Mouse (Mus musculus) heart, embryonic 12.5 days (tissue): ENCODE results near the gene Prpf19. TPM values are rescaled to one million over a fixed set of nuclear protein-coding genes. Genes with fewer than 3 reads are reported as not detected.

Experiments used
- ATAC-seq: fragments of 200-750 bp; cut with Nextera tagmentation; 2 replicates; pipeline ENCODE4 v1.8.0; 2017; ENCODE audit warnings: moderate TSS enrichment, moderate library complexity; ENCODE audit not compliant: insufficient number of reproducible peaks, low FRiP score
- H3K27ac ChIP-seq: fragments of 300-500 bp; sonication (generic); 2 replicates; pipeline ENCODE4 v1.5.1; 2016; ENCODE audit warnings: mild to moderate bottlenecking, moderate library complexity; ENCODE audit not compliant: poor library complexity, severe bottlenecking
- H3K27me3 ChIP-seq: fragments of 300-500 bp; sonication (generic); replicated peaks from 2 replicates; pipeline ENCODE4 v1.6.1; 2016; ENCODE audit warnings: mild to moderate bottlenecking, moderate library complexity
- H3K36me3 ChIP-seq: fragments of 300-500 bp; sonication (generic); 2 replicates; pipeline ENCODE4 v1.6.1; 2016; ENCODE audit warnings: mild to moderate bottlenecking, moderate library complexity
- H3K4me1 ChIP-seq: fragments of 300-500 bp; sonication (generic); replicated peaks from 2 replicates; pipeline ENCODE4 v1.6.1; 2016; ENCODE audit warnings: mild to moderate bottlenecking
- H3K4me2 ChIP-seq: fragments of 300-500 bp; sonication (generic); 2 replicates; pipeline ENCODE4 v1.6.1; 2016; ENCODE audit warnings: mild to moderate bottlenecking, moderate library complexity
- H3K4me3 ChIP-seq: fragments of 300-500 bp; sonication (generic); 2 replicates; pipeline ENCODE4 v1.5.1; 2016; ENCODE audit warnings: mild to moderate bottlenecking
- H3K9ac ChIP-seq: fragments of 300-500 bp; sonication (generic); 2 replicates; pipeline ENCODE4 v1.6.1; 2016; ENCODE audit warnings: mild to moderate bottlenecking, moderate library complexity
- H3K9me3 ChIP-seq: fragments of 300-500 bp; sonication (generic); replicated peaks from 2 replicates; pipeline ENCODE4 v1.6.1; 2016; ENCODE audit warnings: mild to moderate bottlenecking, moderate library complexity
- WGBS: fragments of 180-500 bp; shearing (Covaris S2); methylation state at CpG from one replicate; pipeline ENCODE4 v1.1.7; 2016; 5-methylcytosine and 5-hydroxymethylcytosine counted together
- polyA plus RNA-seq: library from polyadenylated mRNA; unstranded; fragments of >200 nt; fragmentation: Nextera tagmentation; extraction: Ambion mirVana; gene quantifications from 2 replicates; pipeline ENCODE4 v1.2.1, GENCODE M21; 2016

Gene Prpf19
- polyA plus RNA-seq, 1 experiment from 2014 or later, result 24.9 TPM

DNA sequence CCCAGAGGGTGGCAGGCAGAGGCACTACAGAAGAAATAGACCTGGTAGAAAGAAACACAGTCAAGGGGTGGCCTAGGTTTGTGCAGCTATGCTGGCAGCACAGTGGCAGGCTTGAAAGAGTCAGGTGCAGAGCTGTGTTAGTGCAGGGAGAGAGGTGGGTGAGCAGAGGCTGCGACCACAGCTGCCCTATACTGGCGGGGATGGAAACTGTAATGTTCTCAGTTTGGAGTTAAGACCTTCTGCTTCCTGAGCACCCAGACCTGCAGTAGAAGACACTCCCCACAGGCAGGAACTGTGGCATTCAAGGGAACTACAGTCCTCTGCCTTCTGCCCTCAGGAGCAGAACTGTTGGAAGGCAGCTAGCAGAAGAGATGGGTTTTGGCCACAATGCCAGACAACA lies 19.8 kb downstream of the Prpf19 start:
- H3K4me3 ChIP-seq, result no peak overlapping the region
- H3K36me3 ChIP-seq, result no peaks in the 10 kb centered on the region
- no peak overlapping the region for H3K9ac ChIP-seq
- WGBS, result 68% methylated on average over 2 of the region's 2 CpGs
- peaks cover 32% of the 10 kb centered on the region for H3K4me1 ChIP-seq
- H3K27me3 ChIP-seq, result no peaks in the 10 kb centered on the region
- H3K27ac ChIP-seq, result peak overlapping the region; percentile 72
- H3K4me2 ChIP-seq, result 0 out of 2 replicates have a peak overlapping the region, but pooled peaks have one; percentile 10
- ATAC-seq, result no peak
- H3K9me3 ChIP-seq, result no peaks in the 10 kb centered on the region

GRCm38 (mm10) chr19:10916506-10916905 lies 21.5 kb downstream of the Prpf19 start:
- Histone ChIP-seq H3K27ac (no peak overlapping the region), H3K9ac (no peak overlapping the region), H3K27me3 (no peaks in the 10 kb centered on the region), H3K36me3 (no peaks in the 10 kb centered on the region), H3K4me1 (peaks cover 32% of the 10 kb centered on the region), H3K4me3 (no peak overlapping the region), H3K4me2 (no peak overlapping the region), H3K9me3 (no peaks in the 10 kb centered on the region)
- WGBS, result 40% methylated on average over 5 of the region's 5 CpGs
- ATAC-seq, result no peak

DNA sequence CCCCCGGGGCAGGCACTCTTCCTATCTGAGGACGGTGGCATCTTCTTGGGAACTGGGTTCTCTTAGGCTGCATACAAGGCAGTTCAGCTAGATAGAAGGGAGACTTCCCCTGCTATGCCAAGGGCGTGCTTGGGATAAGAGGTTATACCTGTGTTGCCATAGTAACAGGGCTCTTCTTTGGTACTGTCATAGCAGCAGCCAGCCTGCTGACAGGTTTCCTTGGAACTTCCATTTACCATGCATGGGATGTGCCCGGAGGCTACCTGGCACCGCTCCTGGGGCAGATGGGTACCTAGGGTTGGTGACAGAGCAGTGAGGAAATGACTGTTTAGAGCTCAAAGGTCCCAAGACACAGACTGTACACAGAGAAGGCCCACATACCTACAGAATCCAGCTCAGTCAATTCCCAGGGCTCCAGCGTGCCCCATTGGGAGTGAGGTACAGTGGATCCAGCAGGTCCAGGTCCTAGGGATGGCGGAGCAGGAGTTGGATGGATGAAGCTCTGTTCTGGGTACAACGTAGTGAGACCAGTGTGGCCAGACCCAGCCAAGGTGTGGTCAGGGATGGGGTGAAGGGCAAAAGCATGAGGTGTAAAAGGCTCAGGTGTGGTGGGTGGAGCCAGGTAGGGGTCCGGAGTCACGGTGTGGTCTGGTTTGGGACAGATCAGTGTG lies 23.4 kb downstream of the Prpf19 start:
- Histone ChIP-seq H3K36me3 (no peaks in the 10 kb centered on the region), H3K27me3 (no peaks in the 10 kb centered on the region), H3K4me1 (peaks cover 29% of the 10 kb centered on the region), H3K4me3 (no peak overlapping the region), H3K27ac (no peak overlapping the region), H3K9me3 (no peaks in the 10 kb centered on the region), H3K4me2 (no peak overlapping the region), H3K9ac (no peak overlapping the region)
- 80% methylated on average over 10 of the region's 10 CpGs for WGBS
- no peak for ATAC-seq

GRCm38 (mm10) chr19:10920532-10920931 lies 25.5 kb downstream of the Prpf19 start, which contains the start of gene Zp1:
Gene Zp1, minus strand, starts transcription at chr19:10920632.
- H3K27me3 ChIP-seq, result no peaks in the 10 kb centered on the region
- ATAC-seq, result no peak
- no peak within 1 kb of the TSS for H3K9ac ChIP-seq
- 56% methylated on average over 2 of the region's 2 CpGs for WGBS
- H3K27ac ChIP-seq, result no peak within 1 kb of the TSS
- H3K4me3 ChIP-seq, result no peak within 1 kb of the TSS
- peaks cover 15% of the 10 kb centered on the region for H3K4me1 ChIP-seq
- H3K36me3 ChIP-seq, result no peaks in the 10 kb centered on the region
- no peak within 1 kb of the TSS for H3K4me2 ChIP-seq
- no peaks in the 10 kb centered on the region for H3K9me3 ChIP-seq

GRCm38 (mm10) chr19:10921058-10921457 lies 26.0 kb downstream of the Prpf19 start:
- Histone ChIP-seq H3K36me3 (no peaks in the 10 kb centered on the region), H3K9ac (no peak overlapping the region), H3K4me1 (peaks cover 20% of the 10 kb centered on the region), H3K27me3 (no peaks in the 10 kb centered on the region), H3K27ac (no peak overlapping the region), H3K4me2 (no peak overlapping the region), H3K4me3 (no peak overlapping the region), H3K9me3 (no peaks in the 10 kb centered on the region)
- WGBS, result 66% methylated on average over 3 of the region's 3 CpGs
- no peak for ATAC-seq

DNA sequence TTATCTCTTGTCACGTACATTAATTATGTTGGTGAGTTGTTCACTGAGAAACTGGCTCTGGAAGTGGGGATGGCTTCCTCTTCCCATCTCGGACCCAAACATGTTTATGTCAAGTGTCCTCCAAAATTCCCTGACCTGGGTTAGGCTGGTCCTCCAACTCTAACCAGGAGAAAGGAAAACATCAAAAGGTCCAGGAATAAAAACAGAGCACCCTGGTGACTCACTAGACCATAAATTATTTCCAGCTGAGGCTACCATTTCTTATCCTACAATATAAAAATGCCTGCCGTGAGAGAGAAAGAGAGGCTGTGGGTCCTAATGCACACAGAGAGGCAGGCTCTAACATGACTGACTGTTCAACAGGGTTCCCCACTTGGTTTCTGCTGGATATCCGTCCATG lies 29.2 kb downstream of the Prpf19 start:
- H3K4me3 ChIP-seq, result no peak overlapping the region
- no peak for ATAC-seq
- H3K27ac ChIP-seq, result no peak overlapping the region

DNA sequence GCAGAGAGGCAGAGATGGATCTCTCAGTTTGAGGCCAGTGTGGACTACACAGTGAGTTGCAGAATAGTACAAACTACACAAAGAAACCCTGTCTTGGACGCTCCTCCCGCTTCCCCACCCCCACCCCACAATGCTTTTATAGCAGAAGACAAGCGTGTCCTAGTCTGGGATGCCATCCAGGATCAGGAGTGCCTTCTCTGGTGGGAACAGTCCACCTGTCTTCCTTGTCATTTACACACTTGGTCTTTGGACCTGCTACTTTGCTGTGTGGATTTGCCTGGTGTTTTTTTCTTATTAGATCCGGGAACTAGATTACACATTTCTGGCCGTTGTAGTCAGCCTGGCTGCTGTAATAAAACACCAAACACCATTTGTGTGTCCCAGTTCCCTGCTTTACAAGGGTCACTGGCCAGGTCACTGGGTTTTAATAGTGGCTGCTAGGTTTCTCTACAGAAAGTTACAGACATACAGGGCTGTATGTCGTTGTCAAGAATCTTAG lies 31.1 kb downstream of the Prpf19 start:
- no peak for ATAC-seq
- Histone ChIP-seq H3K27ac (no peak overlapping the region), H3K36me3 (no peaks in the 10 kb centered on the region), H3K27me3 (no peaks in the 10 kb centered on the region), H3K9me3 (0 out of 2 replicates have a peak, but pooled peaks cover 3% of the 10 kb centered on the region), H3K4me3 (no peak overlapping the region), H3K9ac (no peak overlapping the region), H3K4me1 (peaks cover 12% of the 10 kb centered on the region), H3K4me2 (no peak overlapping the region)
- 64% methylated on average over 6 of the region's 6 CpGs for WGBS

More for the DNA sequence above, 29.2 kb downstream of the Prpf19 start:
- 43% methylated on average over 4 of the region's 4 CpGs for WGBS
- Histone ChIP-seq H3K9me3 (0 out of 2 replicates have a peak, but pooled peaks cover 3% of the 10 kb centered on the region), H3K4me2 (no peak overlapping the region), H3K4me1 (peaks cover 12% of the 10 kb centered on the region), H3K36me3 (no peaks in the 10 kb centered on the region), H3K27me3 (no peaks in the 10 kb centered on the region), H3K9ac (no peak overlapping the region)

DNA sequence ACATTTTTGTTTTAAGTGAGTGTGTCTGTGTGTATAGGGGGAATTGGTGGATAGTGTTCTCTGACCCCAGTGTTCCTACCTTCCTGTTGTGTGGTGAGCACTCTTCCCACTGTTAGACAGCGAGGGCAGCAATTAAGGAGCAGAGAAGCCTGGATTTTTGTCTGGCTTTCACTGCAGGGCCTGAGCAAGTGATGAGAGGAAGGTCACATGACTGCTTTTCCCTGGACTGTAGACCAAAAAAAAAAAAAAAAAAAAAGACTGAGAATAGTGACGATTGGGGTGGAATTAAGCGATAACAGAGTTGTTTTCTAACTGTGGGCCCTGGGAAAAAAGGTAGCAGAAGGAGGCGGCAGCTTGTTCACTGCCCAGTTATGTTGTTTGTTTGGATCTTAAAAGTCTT lies 31.6 kb downstream of the Prpf19 start:
- no peaks in the 10 kb centered on the region for H3K36me3 ChIP-seq
- 0 out of 2 replicates have a peak, but pooled peaks cover 3% of the 10 kb centered on the region for H3K9me3 ChIP-seq
- H3K4me3 ChIP-seq, result no peak overlapping the region
- H3K27me3 ChIP-seq, result no peaks in the 10 kb centered on the region
- 33% methylated on average over 4 of the region's 4 CpGs for WGBS
- 0 out of 2 replicates have a peak overlapping the region, but pooled peaks have one; percentile 47 for H3K27ac ChIP-seq
- H3K4me1 ChIP-seq, result peaks cover 12% of the 10 kb centered on the region
- ATAC-seq, result no peak
- no peak overlapping the region for H3K4me2 ChIP-seq
- no peak overlapping the region for H3K9ac ChIP-seq

- no peaks in the 10 kb centered on the region for H3K36me3 ChIP-seq
- no peak overlapping the region for H3K27ac ChIP-seq
- no peaks in the 10 kb centered on the region for H3K27me3 ChIP-seq
- H3K4me1 ChIP-seq, result peaks cover 24% of the 10 kb centered on the region
- H3K4me3 ChIP-seq, result no peak overlapping the region
- 0 out of 2 replicates have a peak, but pooled peaks cover 3% of the 10 kb centered on the region for H3K9me3 ChIP-seq
- no peak overlapping the region for H3K9ac ChIP-seq
- 54% methylated on average over 2 of the region's 2 CpGs for WGBS
- H3K4me2 ChIP-seq, result no peak overlapping the region
- no peak for ATAC-seq
Observed at GRCm38 (mm10) chr19:10930641-10931040, 35.6 kb downstream of the Prpf19 start.

DNA sequence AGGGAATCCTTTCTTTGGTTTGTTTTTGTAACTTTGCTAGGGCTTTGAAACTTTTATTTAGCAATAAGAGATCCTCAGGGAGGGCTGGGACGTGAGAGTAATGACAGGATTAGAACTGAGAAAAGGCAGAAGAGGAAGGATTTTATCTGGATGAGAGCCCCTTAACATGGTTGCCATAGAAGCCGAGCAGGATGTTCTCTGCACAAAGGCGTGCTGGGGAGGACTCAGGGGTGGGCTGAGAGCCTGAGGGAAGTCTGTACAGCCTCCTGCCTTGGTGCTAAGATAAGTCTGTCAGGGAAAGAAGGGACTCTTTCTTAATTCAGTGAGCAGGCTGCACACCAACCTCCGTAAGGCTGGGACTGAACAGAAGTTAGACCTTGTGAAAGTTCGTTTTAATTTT lies 40.0 kb downstream of the Prpf19 start:
- ATAC-seq, result 0 out of 2 replicates have a peak, but pooled peaks have one; percentile 36
- Histone ChIP-seq H3K4me3 (no peak overlapping the region), H3K4me1 (peaks cover 30% of the 10 kb centered on the region), H3K27ac (0 out of 2 replicates have a peak overlapping the region, but pooled peaks have one; percentile 22), H3K4me2 (no peak overlapping the region), H3K9ac (no peak overlapping the region), H3K27me3 (0 out of 2 replicates have a peak, but pooled peaks cover 3% of the 10 kb centered on the region), H3K36me3 (no peaks in the 10 kb centered on the region), H3K9me3 (no peaks in the 10 kb centered on the region)
- WGBS, result 18% methylated on average over 5 of the region's 5 CpGs

GRCm38 (mm10) chr19:10936077-10936476 lies 41.0 kb downstream of the Prpf19 start:
- Histone ChIP-seq H3K4me1 (peaks cover 40% of the 10 kb centered on the region), H3K4me3 (no peak overlapping the region), H3K36me3 (no peaks in the 10 kb centered on the region), H3K27ac (no peak overlapping the region), H3K9me3 (no peaks in the 10 kb centered on the region), H3K27me3 (0 out of 2 replicates have a peak, but pooled peaks cover 5% of the 10 kb centered on the region), H3K4me2 (no peak overlapping the region), H3K9ac (no peak overlapping the region)
- WGBS, result 81% methylated on average over 5 of the region's 5 CpGs
- ATAC-seq, result no peak
